In genomic region chr16:13437770-13438372, GRCm38 (mm10) we compare ENCODE assay signal across 8 mouse cellular contexts.
DNase-seq lines count a peak whose midpoint lies in the region; ATAC-seq and TF ChIP-seq lines count a peak whose summit lies in the region.

No protein-coding gene starts in this region.

- H3K4me1 ChIP-seq in G1E (ENCODE audit: insufficient read depth, low read depth, low read length), result peaks cover 38% of the 10 kb centered on the region
- no peaks in the 10 kb centered on the region for H3K4me1 ChIP-seq in brown adipose tissue, adult 24 weeks (ENCODE audit: control insufficient read depth, insufficient read depth, insufficient read length, low read length)

- peaks cover 34% of the 10 kb centered on the region for H3K27me3 ChIP-seq in G1E (ENCODE audit: insufficient read depth, low read length)

- peak overlapping the region; percentile 59 for H3K27ac ChIP-seq in brown adipose tissue, adult 24 weeks (replicated peaks; ENCODE audit: low read depth, low read length)

- H3K9me3 ChIP-seq in G1E (replicated peaks), result no peaks in the 10 kb centered on the region

- intact Hi-C loops in heart, postnatal 14 days (cut with DNase I), result no loop called here

- no peak for TF ChIP-seq CTCF in G1E (IDR thresholded peaks at IDR 0.05; ENCODE audit: low read depth, low read length)

- H3K36me3 ChIP-seq in G1E (replicated peaks), result no peaks in the 10 kb centered on the region

- peak; percentile 59 for DNase-seq in G1E (ENCODE audit: low spot score)
- peak; percentile 47 to 60 for DNase-seq in heart, postnatal 14 days
- DNase-seq in kidney, postnatal 36 days, result peak; percentile 29 to 60
- peak; percentile 54 for DNase-seq in lung, postnatal 14 days
- DNase-seq in ovary, postnatal 36 days (ENCODE audit: low spot score), result peak; percentile 47
- peak; percentile 72 for DNase-seq in yolk sac, embryonic 10.5 days (ENCODE audit: low spot score)

- peak; percentile 61 for ATAC-seq in G1E (ENCODE audit: extremely low read depth, insufficient number of reproducible peaks, low FRiP score, poor library complexity, severe bottlenecking)
- ATAC-seq in erythroblast, adult 5-6 weeks (replicated peaks; ENCODE audit: low FRiP score, poor library complexity, severe bottlenecking), result peak; percentile 50

- H3K4me3 ChIP-seq in G1E (ENCODE audit: low read depth, low read length), result peak overlapping the region; percentile 72
- H3K4me3 ChIP-seq in brown adipose tissue, adult 24 weeks (ENCODE audit: insufficient read depth, low read depth, low read length), result peak overlapping the region; percentile 72

Comparison
In these comparisons a context has a peak if more than half of its experiments do, and no peak if none do; other contexts are left out.
1. Peak in every context shown above with its lines: DNase-seq, ATAC-seq, H3K4me3 ChIP-seq and H3K27ac ChIP-seq.